Mouse (Mus musculus) 416B (cell line): ENCODE measurements at regions not wholly inside any gene's neighbourhood (a gene's known extent, or its start where the extent isn't known, plus 50 kb on each side); places are given as distances from the start of the nearest gene placed in this dataset.

Source experiments
- DNase-seq: peaks from one replicate; pipeline ENCODE4 v3.0.0; 2011; ENCODE audit warnings: low read depth

GRCm38 (mm10) chr3:36743399-36743798, 53.4 kb upstream of the Trpc3 start:
- no peak for DNase-seq

GRCm38 (mm10) chr3:36754358-36754950, 64.5 kb upstream of the Trpc3 start:
- DNase-seq, result no peak

GRCm38 (mm10) chr3:36762065-36762653, 72.2 kb upstream of the Trpc3 start:
- DNase-seq, result no peak

- DNase-seq, result peak; percentile 71
Observed at GRCm38 (mm10) chr3:36762847-36763246, 72.9 kb upstream of the Trpc3 start.

- peak; percentile 36 for DNase-seq
Observed at GRCm38 (mm10) chr3:36764741-36765140, 74.8 kb upstream of the Trpc3 start.

- no peak for DNase-seq
Observed at GRCm38 (mm10) chr3:36770096-36770495, 80.1 kb upstream of the Trpc3 start.

- no peak for DNase-seq
Observed at GRCm38 (mm10) chr3:36771011-36771410, 81.0 kb upstream of the Trpc3 start.

- no peak for DNase-seq
Observed at GRCm38 (mm10) chr3:36774023-36774422, 84.1 kb upstream of the Trpc3 start.

- peak; percentile 18 for DNase-seq
Observed at GRCm38 (mm10) chr3:36778448-36778847, 84.5 kb upstream of the 4932438A13Rik start.

GRCm38 (mm10) chr3:36786581-36786980, 76.3 kb upstream of the 4932438A13Rik start:
- no peak for DNase-seq

- DNase-seq, result no peak
Observed at GRCm38 (mm10) chr3:36790245-36790644, 72.7 kb upstream of the 4932438A13Rik start.

GRCm38 (mm10) chr3:36797025-36797424, 65.9 kb upstream of the 4932438A13Rik start:
- DNase-seq, result peak; percentile 46

GRCm38 (mm10) chr3:36798160-36798823, 64.6 kb upstream of the 4932438A13Rik start:
- no peak for DNase-seq

- no peak for DNase-seq
Observed at GRCm38 (mm10) chr3:36810528-36810927, 52.4 kb upstream of the 4932438A13Rik start.
